Mouse (Mus musculus) fibroblast of lung, adult 2 months (primary cell): ENCODE measurements around the gene Setx.
A peak's percentile ranks its signal among the peaks of the same experiment; 100 is the strongest.

Source experiments
- DNase-seq: peaks from one replicate; pipeline ENCODE4 v3.0.0-alpha.2; 2011; ENCODE audit warnings: low read depth

The Setx gene

GRCm38 (mm10) chr2:29217897-29218296, 93.9 kb downstream of the Setx start:
- DNase-seq = peak; percentile 52

GRCm38 (mm10) chr2:29218831-29219230, 94.8 kb downstream of the Setx start:
- DNase-seq = no peak

- no peak for DNase-seq
Measured at GRCm38 (mm10) chr2:29222302-29222701, 98.3 kb downstream of the Setx start.

- no peak for DNase-seq
Measured at GRCm38 (mm10) chr2:29223591-29224262, 99.7 kb downstream of the Setx start.

- DNase-seq = no peak
Measured at GRCm38 (mm10) chr2:29226671-29227070, 102.7 kb downstream of the Setx start.

GRCm38 (mm10) chr2:29230191-29230835, 106.3 kb downstream of the Setx start:
- DNase-seq = no peak
